Mouse (Mus musculus) adrenal gland, postnatal 14 days (tissue): ENCODE measurements around the gene Sf3b1. TPM values are rescaled to one million over a fixed set of nuclear protein-coding genes. Genes with fewer than 3 reads are reported as not detected.
"Not testable (repeated sequence)": the region's sequence is repeated elsewhere in the genome, so short reads cannot be mapped to it uniquely, and the experiment has no call there.

Source experiments
- DNase-seq: peaks from one replicate; pipeline ENCODE4 v3.0.0; 2021; ENCODE audit warnings: mixed read lengths
- total RNA-seq: library from RNA; stranded (reverse); gene quantifications from 2 replicates; pipeline ENCODE4 v1.2.3, GENCODE M21; 2021

Sf3b1 gene
- total RNA-seq, 1 experiment from 2014 or later, result 124 TPM

DNA sequence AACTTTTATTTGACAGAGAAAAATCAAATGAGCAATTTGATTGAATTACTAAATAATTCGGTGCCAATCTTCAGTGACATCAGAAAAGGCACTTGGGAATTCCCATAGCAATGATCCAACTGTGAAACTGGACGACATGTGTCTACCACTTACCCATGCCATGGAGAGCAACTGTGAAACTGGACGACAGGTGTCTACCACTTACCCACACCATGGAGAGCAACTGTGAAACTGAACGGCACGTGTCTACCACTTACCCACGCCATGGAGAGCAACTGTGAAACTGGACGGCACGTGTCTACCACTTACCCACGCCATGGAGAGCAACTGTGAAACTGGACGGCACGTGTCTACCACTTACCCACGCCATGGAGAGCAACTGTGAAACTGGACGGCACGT, 70.3 kb downstream of the Sf3b1 start:
- DNase-seq, result not testable (repeated sequence)

DNA sequence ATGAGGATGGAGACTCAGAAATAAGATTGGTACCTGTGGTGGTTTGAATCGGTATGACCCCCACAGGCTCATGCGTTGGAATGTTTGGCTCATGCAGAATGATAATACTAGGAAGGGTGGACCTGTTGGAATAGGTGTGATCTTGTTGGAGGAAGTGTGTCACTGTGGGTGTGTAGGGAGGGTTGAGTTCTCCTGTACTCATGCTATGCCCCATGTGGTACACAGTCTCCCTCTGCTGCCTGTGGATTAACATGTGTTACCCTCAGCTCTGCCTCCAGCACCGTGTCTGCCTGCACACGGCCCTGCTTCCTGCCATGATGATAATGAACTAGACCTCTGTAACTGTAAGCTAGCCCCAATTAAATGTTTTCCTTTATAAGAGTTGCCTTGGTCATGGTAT, 72.4 kb downstream of the Sf3b1 start:
- no peak for DNase-seq

DNA sequence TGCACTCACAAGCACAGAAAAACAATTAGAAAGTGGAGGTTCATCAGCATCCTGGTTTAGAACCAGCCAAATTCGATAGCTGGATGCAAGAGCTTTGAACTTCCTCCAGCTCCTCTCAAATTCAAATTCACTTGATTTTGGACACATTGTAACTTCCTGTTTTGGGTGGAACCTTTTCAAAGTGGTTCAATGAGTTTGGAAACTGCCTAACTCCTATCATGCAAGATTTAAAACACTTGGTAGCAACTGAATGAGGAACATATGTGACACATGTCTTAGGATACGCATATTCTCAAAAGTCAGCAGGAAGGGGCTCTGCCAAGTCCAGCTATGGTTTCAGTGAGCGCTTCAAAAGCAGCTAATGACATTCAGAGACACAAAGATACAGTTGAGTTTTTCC, 82.6 kb downstream of the Sf3b1 start:
- no peak for DNase-seq

DNA sequence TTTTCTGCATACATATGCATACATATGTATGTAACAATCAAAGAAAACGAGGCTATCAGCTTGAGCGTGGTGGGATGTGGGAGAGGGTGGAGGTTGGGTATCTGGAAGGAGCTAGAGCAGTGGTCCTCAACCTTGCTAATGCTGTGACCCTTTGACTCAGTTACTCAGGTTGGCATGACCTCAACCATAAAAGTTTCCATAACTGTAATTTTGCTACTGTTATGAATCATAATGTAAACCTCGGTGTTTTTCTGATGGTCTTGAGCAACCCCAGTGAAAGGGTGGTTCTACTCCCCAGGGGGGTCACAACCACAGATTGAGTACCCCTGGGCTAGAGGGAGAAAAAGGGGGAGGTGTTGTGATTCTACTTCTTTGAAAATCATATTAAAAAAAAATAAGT, 91.8 kb downstream of the Sf3b1 start:
- DNase-seq, result no peak

Other genes starting within 250 kb of the Sf3b1 start
- 20.5 and 36.5 TPM in 2 replicates for gene Ankrd44, start 101.1 kb downstream of the Sf3b1 start, total RNA-seq
- 63.1 and 105 TPM in 2 replicates for gene Coq10b, start 25.3 kb upstream of the Sf3b1 start, total RNA-seq
- 556 and 584 TPM in 2 replicates for gene Hspe1, start 60.7 kb upstream of the Sf3b1 start, total RNA-seq
- gene Hspd1, start 60.8 kb upstream of the Sf3b1 start, total RNA-seq, result 1,112 and 1,123 TPM in 2 replicates
- gene Mob4, start 103.8 kb upstream of the Sf3b1 start, total RNA-seq, result 294 and 307 TPM in 2 replicates
- 13.2 and 16.4 TPM in 2 replicates for gene Rftn2, start 199.3 kb upstream of the Sf3b1 start, total RNA-seq
- gene Mars2, start 209.7 kb upstream of the Sf3b1 start, total RNA-seq, result 6.4 and 7.1 TPM in 2 replicates